8 mouse cellular contexts compared by ENCODE assay signal in the genomic region with DNA sequence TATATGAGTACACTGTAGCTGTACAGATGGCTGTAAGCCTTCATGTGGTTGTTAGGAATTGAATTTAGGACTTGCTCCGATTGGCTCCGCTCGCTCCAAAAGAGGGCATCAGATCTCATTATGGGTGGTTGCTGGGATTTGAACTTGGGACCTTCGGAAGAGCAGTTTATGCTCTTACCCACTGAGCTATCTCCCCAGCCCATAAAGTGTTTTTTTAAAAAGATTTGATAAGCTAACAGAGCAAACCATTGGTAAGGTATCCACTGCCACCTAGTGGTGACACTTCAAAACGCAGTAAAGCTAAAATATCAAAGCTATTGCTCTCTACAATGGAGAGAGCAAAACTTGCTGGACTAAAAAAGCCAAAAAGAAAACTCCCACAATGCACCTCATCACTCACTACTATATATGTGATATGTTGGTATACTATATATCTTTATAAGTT. TPM values are rescaled to one million over a fixed set of nuclear protein-coding genes. Genes with fewer than 3 reads are reported as not detected.
DNase-seq lines count a peak whose midpoint lies in the region; ATAC-seq and TF ChIP-seq lines count a peak whose summit lies in the region.

No protein-coding gene starts in this region.

- TF ChIP-seq CTCF in forebrain, postnatal 0 days (IDR thresholded peaks at IDR 0.05; ENCODE audit: low read depth), result peak; percentile 86

- H3K9me3 ChIP-seq in forebrain, postnatal 0 days (ENCODE audit: low read length), result no peaks in the 10 kb centered on the region
- H3K9me3 ChIP-seq in liver, embryonic 11.5 days (ENCODE audit: control insufficient read depth, low read length), result no peaks in the 10 kb centered on the region

- peak; percentile 87 for ATAC-seq in forebrain, postnatal 0 days
- peak; percentile 61 for ATAC-seq in liver, embryonic 11.5 days (replicated peaks; ENCODE audit: low FRiP score)

- 68% methylated on average over 5 of the region's 5 CpGs for WGBS in forebrain, postnatal 0 days
- WGBS in liver, embryonic 11.5 days, result 62% methylated on average over 5 of the region's 5 CpGs

- no peak overlapping the region for H3K9ac ChIP-seq in forebrain, postnatal 0 days
- no peak overlapping the region for H3K9ac ChIP-seq in liver, embryonic 11.5 days (ENCODE audit: low read depth, low read length)

- no peak overlapping the region for H3K27ac ChIP-seq in forebrain, postnatal 0 days (ENCODE audit: low read depth, low read length)
- no peak overlapping the region for H3K27ac ChIP-seq in liver, embryonic 11.5 days (ENCODE audit: low read depth, low read length)

- H3K4me3 ChIP-seq in forebrain, postnatal 0 days (ENCODE audit: low read depth, low read length), result no peak overlapping the region
- H3K4me3 ChIP-seq in liver, embryonic 11.5 days (ENCODE audit: low read depth, low read length), result no peak overlapping the region

- no peaks in the 10 kb centered on the region for H3K4me1 ChIP-seq in forebrain, postnatal 0 days (ENCODE audit: insufficient read depth)
- H3K4me1 ChIP-seq in liver, embryonic 11.5 days (replicated peaks; ENCODE audit: control insufficient read depth, insufficient read depth, low read length), result no peaks in the 10 kb centered on the region; the same call in 1 of the 2 replicates

- peaks cover 8% of the 10 kb centered on the region; the same call in 1 of the 2 replicates for H3K36me3 ChIP-seq in forebrain, postnatal 0 days (ENCODE audit: insufficient read depth)
- H3K36me3 ChIP-seq in liver, embryonic 11.5 days (ENCODE audit: control insufficient read depth, insufficient read depth, low read length), result no peaks in the 10 kb centered on the region; the same call in 1 of the 2 replicates

- peak; percentile 64 for DNase-seq in urinary bladder, postnatal 14 days (ENCODE audit: low spot score)
- DNase-seq in urinary bladder, postnatal 36 days (ENCODE audit: low spot score in 2 of 2), result no peak
- DNase-seq in cerebellum, adult 11-12 months, result peak; percentile 39
- peak; percentile 86 for DNase-seq in forebrain, postnatal 0 days
- DNase-seq in kidney, adult 11 months, result peak; percentile 10
- DNase-seq in liver, embryonic 11.5 days (ENCODE audit: low spot score), result no peak
- DNase-seq in natural killer cell, adult 2 months (ENCODE audit: low spot score in 2 of 2), result peak; percentile 29 to 35
- DNase-seq in thymus, postnatal 4 days, result peak; percentile 53

- H3K27me3 ChIP-seq in forebrain, postnatal 0 days (ENCODE audit: insufficient read depth, low read length), result no peaks in the 10 kb centered on the region
- no peaks in the 10 kb centered on the region for H3K27me3 ChIP-seq in liver, embryonic 11.5 days (replicated peaks; ENCODE audit: control insufficient read depth, insufficient read depth, low read length)

- no peak overlapping the region for H3K4me2 ChIP-seq in forebrain, postnatal 0 days (ENCODE audit: low read depth)
- H3K4me2 ChIP-seq in liver, embryonic 11.5 days, result no peak overlapping the region

RNA-seq across cellular contexts. Expression of gene Lmod2, which starts 30.0 kb away (rescaled TPM):
- total RNA-seq in forebrain, postnatal 0 days (2014; rRNA removed), result 0.23 TPM in 1 of 2 replicates, not detected in the other
- not detected in 2 replicates for polyA plus RNA-seq in forebrain, postnatal 0 days (2015; fragmentation: Nextera tagmentation; extraction: Ambion mirVana)
- polyA plus RNA-seq in liver, embryonic 11.5 days (2014; fragmentation: Nextera tagmentation; extraction: Ambion mirVana), result 0.14 and 0.41 TPM in 2 replicates

RNA-seq across cellular contexts. Expression of gene Wasl, which starts 37.2 kb away (rescaled TPM):
- total RNA-seq in forebrain, postnatal 0 days (2014; rRNA removed), result 15.9 and 26.2 TPM in 2 replicates
- polyA plus RNA-seq in forebrain, postnatal 0 days (2015; fragmentation: Nextera tagmentation; extraction: Ambion mirVana), result 49.9 and 59.5 TPM in 2 replicates
- 28.2 and 29.4 TPM in 2 replicates for polyA plus RNA-seq in liver, embryonic 11.5 days (2014; fragmentation: Nextera tagmentation; extraction: Ambion mirVana)

Comparison
In these comparisons a context has a peak if more than half of its experiments do, and no peak if none do; other contexts are left out.
1. DNase-seq: peak in urinary bladder, postnatal 14 days (single experiment), cerebellum, adult 11-12 months (single experiment), forebrain, postnatal 0 days (single experiment), kidney, adult 11 months (single experiment), natural killer cell, adult 2 months (2 of 2) and thymus, postnatal 4 days (single experiment); none in urinary bladder, postnatal 36 days (0 of 2) and liver, embryonic 11.5 days (single experiment).